8 mouse cellular contexts compared by ENCODE assay signal in the genomic region with DNA sequence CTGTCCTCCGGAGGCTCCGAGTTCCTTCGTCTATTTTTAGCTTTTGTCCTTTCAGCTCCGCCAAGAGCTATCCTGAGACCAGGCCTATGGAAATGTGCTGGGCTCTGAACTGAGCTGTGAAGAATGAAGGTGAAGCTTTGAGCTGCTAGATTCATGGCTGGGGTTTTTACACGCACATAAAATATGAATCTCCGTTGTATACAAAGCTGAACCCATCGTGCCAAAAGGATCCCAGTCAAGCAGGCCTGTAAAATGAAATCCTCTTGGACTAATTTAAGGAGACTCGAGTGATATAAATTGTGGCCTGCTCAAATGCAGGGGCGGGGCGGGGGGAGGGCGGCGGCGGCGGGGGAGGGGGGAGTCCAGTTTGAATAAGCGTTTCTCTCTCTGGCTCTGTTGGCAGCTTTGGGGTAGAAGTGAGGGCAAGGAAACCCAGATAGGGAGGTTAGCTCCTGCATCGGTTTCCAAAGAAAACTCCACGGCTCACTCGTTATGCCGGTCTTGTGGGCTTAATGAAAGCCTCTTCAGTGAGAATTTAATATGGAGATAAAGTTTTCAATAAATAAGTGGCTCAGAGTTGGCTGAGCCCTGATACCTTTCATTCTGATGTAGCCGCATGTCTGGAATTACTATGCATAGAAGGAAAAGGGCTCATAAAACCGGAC.
DNase-seq lines count a peak whose midpoint lies in the region; ATAC-seq and TF ChIP-seq lines count a peak whose summit lies in the region.

No protein-coding gene starts in this region.

- H3K36me3 ChIP-seq in hindbrain, embryonic 10.5 days, result no peaks in the 10 kb centered on the region
- no peaks in the 10 kb centered on the region for H3K36me3 ChIP-seq in neural tube, embryonic 13.5 days
- no peaks in the 10 kb centered on the region for H3K36me3 ChIP-seq in thymus, adult 2 months (ENCODE audit: control insufficient read depth, insufficient read depth, low read length)

- peak overlapping the region; percentile 44 for H3K4me2 ChIP-seq in neural tube, embryonic 13.5 days

- no peak for TF ChIP-seq POLR2A in embryonic fibroblast, embryonic 13.5 days (IDR thresholded peaks at IDR 0.05; ENCODE audit: low read depth, low read length)
- no peak for TF ChIP-seq POLR2A in thymus, adult 2 months (IDR thresholded peaks at IDR 0.05; ENCODE audit: control insufficient read depth, extremely low read depth, insufficient read depth, low read length, poor library complexity)

- 0 out of 2 replicates have a peak overlapping the region, but pooled peaks have one; percentile 4 for H3K27ac ChIP-seq in embryonic fibroblast, embryonic 13.5 days (ENCODE audit: insufficient read depth, low read length)
- H3K27ac ChIP-seq in hindbrain, embryonic 10.5 days, result peak overlapping the region; percentile 64
- H3K27ac ChIP-seq in neural tube, embryonic 13.5 days (replicated peaks), result peak overlapping the region; percentile 33; the same call in 1 of the 2 replicates
- no peak overlapping the region for H3K27ac ChIP-seq in thymus, adult 2 months (ENCODE audit: control insufficient read depth, insufficient read depth, low read length)

- 0 out of 2 replicates have a peak, but pooled peaks have one; percentile 40 for ATAC-seq in neural tube, embryonic 13.5 days (ENCODE audit: low read depth)

- intact Hi-C loops in left cerebral cortex, postnatal 10 days (cut with DNase I), result no loop called here
- intact Hi-C loops in left cerebral cortex, postnatal 14 days (cut with DNase I), result no loop called here

- peak; percentile 3 for DNase-seq in left cerebral cortex, adult 11 months (ENCODE audit: low spot score)
- no peak for DNase-seq in left cerebral cortex, postnatal 10 days (ENCODE audit: extremely low spot score in 1 of 2, low spot score in 2 of 2)
- DNase-seq in hindbrain, embryonic 10.5 days (ENCODE audit: low spot score), result peak; percentile 6
- peak; percentile 7 to 23 for DNase-seq in left cerebral cortex, postnatal 14 days (ENCODE audit: low spot score in 2 of 2)
- no peak for DNase-seq in thymus, adult 2 months
- DNase-seq in lung, postnatal 25 days (ENCODE audit: low spot score), result no peak

- no peaks in the 10 kb centered on the region for H3K27me3 ChIP-seq in hindbrain, embryonic 10.5 days (ENCODE audit: insufficient read depth, poor library complexity, severe bottlenecking)
- no peaks in the 10 kb centered on the region for H3K27me3 ChIP-seq in neural tube, embryonic 13.5 days
- H3K27me3 ChIP-seq in thymus, adult 2 months (ENCODE audit: control insufficient read depth, insufficient read depth, low read length), result no peaks in the 10 kb centered on the region

- 36% methylated on average over 21 of the region's 21 CpGs for WGBS in hindbrain, embryonic 10.5 days
- WGBS in neural tube, embryonic 13.5 days, result 12% methylated on average over 18 of the region's 21 CpGs
- 57% methylated on average over 21 of the region's 21 CpGs for WGBS in thymus, adult 2 months

- peak overlapping the region; percentile 45; the same call in 1 of the 2 replicates for H3K9ac ChIP-seq in neural tube, embryonic 13.5 days

- H3K9me3 ChIP-seq in hindbrain, embryonic 10.5 days, result no peaks in the 10 kb centered on the region
- H3K9me3 ChIP-seq in neural tube, embryonic 13.5 days, result no peaks in the 10 kb centered on the region

- TF ChIP-seq CTCF in embryonic fibroblast, embryonic 13.5 days (IDR thresholded peaks at IDR 0.05; ENCODE audit: borderline replicate concordance, insufficient read depth, low read length), result no peak
- no peak for TF ChIP-seq CTCF in thymus, adult 2 months (IDR thresholded peaks at IDR 0.05; ENCODE audit: borderline replicate concordance, control insufficient read depth, extremely low read depth, insufficient read depth, low read length, poor library complexity)

- no peak overlapping the region for H3K4me3 ChIP-seq in embryonic fibroblast, embryonic 13.5 days (ENCODE audit: insufficient read depth, low read length)
- no peak overlapping the region; the same call in 1 of the 2 replicates for H3K4me3 ChIP-seq in hindbrain, embryonic 10.5 days
- peak overlapping the region; percentile 6; the same call in 1 of the 2 replicates for H3K4me3 ChIP-seq in neural tube, embryonic 13.5 days
- no peak overlapping the region for H3K4me3 ChIP-seq in thymus, adult 2 months (ENCODE audit: control insufficient read depth, insufficient read depth, low read length)

- H3K4me1 ChIP-seq in embryonic fibroblast, embryonic 13.5 days (ENCODE audit: control insufficient read depth, insufficient read depth, low read length), result peaks cover 7% of the 10 kb centered on the region
- peaks cover 18% of the 10 kb centered on the region for H3K4me1 ChIP-seq in hindbrain, embryonic 10.5 days (replicated peaks)
- H3K4me1 ChIP-seq in neural tube, embryonic 13.5 days (replicated peaks), result peaks cover 17% of the 10 kb centered on the region
- H3K4me1 ChIP-seq in thymus, adult 2 months (replicated peaks; ENCODE audit: control insufficient read depth, insufficient read depth, low read length), result no peaks in the 10 kb centered on the region

Comparison
In these comparisons a context has a peak if more than half of its experiments do, and no peak if none do; other contexts are left out.
1. DNase-seq: peak in left cerebral cortex, adult 11 months (single experiment), hindbrain, embryonic 10.5 days (single experiment) and left cerebral cortex, postnatal 14 days (2 of 2); none in left cerebral cortex, postnatal 10 days (0 of 2), thymus, adult 2 months (single experiment) and lung, postnatal 25 days (single experiment).